Mouse (Mus musculus) macrophage (primary cell): Measurements from ENCODE around the gene Gm11634. TPM values are rescaled to one million over a fixed set of nuclear protein-coding genes. Genes with fewer than 3 reads are reported as not detected.

ENCODE experiments used
- H3K27ac ChIP-seq: fragments of 350-480 bp; formaldehyde crosslinking; 2 replicates; pipeline ENCODE4 v1.9.0; 2021
- H3K36me3 ChIP-seq: fragments of 350-480 bp; formaldehyde crosslinking; 2 replicates; pipeline ENCODE4 v1.9.0; 2021; ENCODE audit errors: inconsistent target
- H3K4me3 ChIP-seq: fragments of 350-480 bp; formaldehyde crosslinking; 2 replicates; pipeline ENCODE4 v1.9.0; 2021; ENCODE audit errors: inconsistent target
- H3K79me2 ChIP-seq: fragments of 350-480 bp; formaldehyde crosslinking; 2 replicates; pipeline ENCODE4 v1.9.0; 2021; ENCODE audit errors: inconsistent target
- WGBS: methylation state at CpG from one replicate; pipeline ENCODE4 v1.1.7; 2026; ENCODE audit warnings: inconsistent platforms; ENCODE audit not compliant: missing documents; 5-methylcytosine and 5-hydroxymethylcytosine counted together
- polyA plus RNA-seq: library from polyadenylated mRNA; stranded (reverse); fragments of 250-400 nt; gene quantifications from 3 replicates; pipeline ENCODE4 v1.2.4, GENCODE M21; 2018; ENCODE audit warnings: inconsistent platforms

Gene Gm11634
- polyA plus RNA-seq, 1 experiment from 2014 or later: not detected

GRCm38 (mm10) chr11:101602491-101602890 is 3.4 kb upstream of the Gm11634 start:
- no peaks in the 10 kb centered on the region for H3K36me3 ChIP-seq
- 10% methylated on average over 3 of the region's 3 CpGs for WGBS
- H3K79me2 ChIP-seq: no peaks in the 10 kb centered on the region
- H3K27ac ChIP-seq: no peak overlapping the region
- H3K4me3 ChIP-seq: no peak overlapping the region

GRCm38 (mm10) chr11:101589989-101590624 is 8.9 kb downstream of the Gm11634 start:
- peak overlapping the region; percentile 97; the same call in 1 of the 2 replicates for H3K27ac ChIP-seq
- H3K4me3 ChIP-seq: no peak overlapping the region
- H3K79me2 ChIP-seq: peaks cover 32% of the 10 kb centered on the region
- H3K36me3 ChIP-seq: peaks cover 39% of the 10 kb centered on the region
- WGBS: 81% methylated on average over 12 of the region's 12 CpGs

GRCm38 (mm10) chr11:101589444-101589843 is 9.6 kb downstream of the Gm11634 start:
- Histone ChIP-seq H3K79me2 (peaks cover 39% of the 10 kb centered on the region), H3K27ac (peak overlapping the region; percentile 97), H3K36me3 (peaks cover 39% of the 10 kb centered on the region), H3K4me3 (no peak overlapping the region)
- 27% methylated on average over 5 of the region's 5 CpGs for whole genome bisulfite sequencing

- no peak overlapping the region for H3K4me3 ChIP-seq
- H3K36me3 ChIP-seq: peaks cover 39% of the 10 kb centered on the region
- 97% methylated on average over 7 of the region's 7 CpGs for WGBS
- H3K79me2 ChIP-seq: peaks cover 45% of the 10 kb centered on the region
- peak overlapping the region; percentile 97 for H3K27ac ChIP-seq
Observed at GRCm38 (mm10) chr11:101588868-101589267, 10.2 kb downstream of the Gm11634 start.

GRCm38 (mm10) chr11:101587676-101588075 is 11.4 kb downstream of the Gm11634 start:
- Histone ChIP-seq H3K4me3 (no peak overlapping the region), H3K36me3 (peaks cover 39% of the 10 kb centered on the region), H3K27ac (peak overlapping the region; percentile 97), H3K79me2 (peaks cover 53% of the 10 kb centered on the region)
- 35% methylated on average over 10 of the region's 10 CpGs for WGBS

- H3K27ac ChIP-seq: peak overlapping the region; percentile 97
- 91% methylated on average over 4 of the region's 4 CpGs for WGBS
- H3K36me3 ChIP-seq: peaks cover 28% of the 10 kb centered on the region
- H3K79me2 ChIP-seq: peaks cover 58% of the 10 kb centered on the region
- H3K4me3 ChIP-seq: no peak overlapping the region
Observed at GRCm38 (mm10) chr11:101585805-101586204, 13.3 kb downstream of the Gm11634 start.

- peak overlapping the region; percentile 100 for H3K27ac ChIP-seq
- peaks cover 58% of the 10 kb centered on the region for H3K79me2 ChIP-seq
- 100% methylated on average over 1 of the region's 1 CpGs for WGBS
- H3K4me3 ChIP-seq: peak overlapping the region; percentile 74; the same call in 1 of the 2 replicates
- peaks cover 20% of the 10 kb centered on the region for H3K36me3 ChIP-seq
Observed at GRCm38 (mm10) chr11:101585031-101585430, 14.0 kb downstream of the Gm11634 start.

- 56% methylated on average over 2 of the region's 2 CpGs for WGBS
- peaks cover 8% of the 10 kb centered on the region; the same call in 1 of the 2 replicates for H3K36me3 ChIP-seq
- H3K79me2 ChIP-seq: peaks cover 49% of the 10 kb centered on the region
- peak overlapping the region; percentile 74 for H3K4me3 ChIP-seq
- H3K27ac ChIP-seq: peak overlapping the region; percentile 100
Observed at GRCm38 (mm10) chr11:101583205-101583604, 15.9 kb downstream of the Gm11634 start.

GRCm38 (mm10) chr11:101582054-101583035 is 16.7 kb downstream of the Gm11634 start, which contains the start of gene Tmem106a:
TSS of gene Tmem106a (plus strand) at chr11:101582242.
- peaks cover 46% of the 10 kb centered on the region for H3K79me2 ChIP-seq
- H3K27ac ChIP-seq: peak within 1 kb of the TSS; percentile 100
- WGBS: 16% methylated on average over 27 of the region's 31 CpGs
- peaks cover 15% of the 10 kb centered on the region for H3K36me3 ChIP-seq
- H3K4me3 ChIP-seq: peak within 1 kb of the TSS; percentile 74

GRCm38 (mm10) chr11:101581081-101581764 is 17.8 kb downstream of the Gm11634 start:
- H3K4me3 ChIP-seq: no peak overlapping the region
- peak overlapping the region; percentile 100 for H3K27ac ChIP-seq
- H3K36me3 ChIP-seq: peaks cover 19% of the 10 kb centered on the region
- peaks cover 36% of the 10 kb centered on the region for H3K79me2 ChIP-seq
- WGBS: 48% methylated on average over 5 of the region's 6 CpGs

- Histone ChIP-seq H3K4me3 (no peak overlapping the region), H3K79me2 (no peaks in the 10 kb centered on the region), H3K36me3 (peaks cover 66% of the 10 kb centered on the region), H3K27ac (no peak overlapping the region)
- 94% methylated on average over 6 of the region's 6 CpGs for WGBS
Observed at GRCm38 (mm10) chr11:101576116-101576515, 22.9 kb downstream of the Gm11634 start.

- Histone ChIP-seq H3K27ac (no peak overlapping the region), H3K79me2 (no peaks in the 10 kb centered on the region), H3K4me3 (no peak overlapping the region), H3K36me3 (peaks cover 85% of the 10 kb centered on the region)
- WGBS: 92% methylated on average over 3 of the region's 3 CpGs
Observed at GRCm38 (mm10) chr11:101568421-101568820, 30.6 kb downstream of the Gm11634 start.

GRCm38 (mm10) chr11:101562391-101562790 is 36.7 kb downstream of the Gm11634 start:
- 12% methylated on average over 5 of the region's 5 CpGs for WGBS
- peaks cover 23% of the 10 kb centered on the region for H3K79me2 ChIP-seq
- peaks cover 65% of the 10 kb centered on the region for H3K36me3 ChIP-seq
- H3K27ac ChIP-seq: no peak overlapping the region
- H3K4me3 ChIP-seq: no peak overlapping the region

GRCm38 (mm10) chr11:101556954-101557353 is 42.1 kb downstream of the Gm11634 start:
- Histone ChIP-seq H3K4me3 (no peak overlapping the region), H3K36me3 (peaks cover 52% of the 10 kb centered on the region), H3K27ac (no peak overlapping the region), H3K79me2 (peaks cover 68% of the 10 kb centered on the region)
- 92% methylated on average over 2 of the region's 2 CpGs for WGBS
